Mouse (Mus musculus): ENCODE measurements around the gene Gm14698.
"Not testable (repeated sequence)": the region's sequence is repeated elsewhere in the genome, so short reads cannot be mapped to it uniquely, and the experiment has no call there.

The Gm14698 gene

DNA sequence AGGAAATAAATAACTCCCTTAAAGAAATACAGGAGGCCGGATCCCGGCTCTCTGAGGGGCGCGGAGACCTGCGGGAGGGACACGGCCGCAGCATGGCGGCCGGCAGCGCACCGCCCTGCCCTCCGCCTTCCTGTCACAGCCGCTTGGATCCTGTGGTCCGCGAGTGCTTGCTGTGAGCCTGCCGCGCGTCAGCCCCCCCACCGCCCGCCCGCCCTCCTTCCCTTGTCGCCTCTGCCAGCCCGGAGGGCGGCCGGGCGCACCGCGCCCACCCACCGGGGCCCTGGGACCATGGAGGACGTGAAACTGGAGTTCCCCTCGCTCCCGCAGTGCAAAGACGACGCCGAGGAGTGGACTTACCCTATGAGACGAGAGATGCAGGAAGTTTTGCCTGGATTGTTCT, at the start of gene Gm14698:
TSS of gene Gm14698 (plus strand) at position 35 of the 400 bp plus-strand sequence.
- DNase-seq, result not testable (repeated sequence)

DNA sequence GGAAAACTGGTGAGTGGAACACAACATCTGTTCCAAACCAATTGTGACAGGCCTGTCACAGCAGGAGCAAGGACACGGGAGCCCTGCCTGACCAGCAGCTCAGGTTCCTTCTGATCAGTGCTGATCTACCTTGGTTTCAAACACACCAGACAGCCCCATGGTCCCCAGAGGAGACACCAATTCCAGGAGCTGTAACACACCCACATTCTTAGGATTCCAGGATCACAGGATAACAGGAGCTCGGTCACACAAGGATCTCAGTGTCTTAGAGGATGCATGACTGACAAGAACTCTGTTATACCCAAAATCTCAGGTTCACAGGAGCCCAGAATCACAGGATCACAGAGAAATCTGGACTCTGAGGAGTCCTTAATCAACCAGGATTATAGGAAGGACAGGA, 444 bp upstream of the Gm14698 start:
- DNase-seq, result not testable (repeated sequence)

DNA sequence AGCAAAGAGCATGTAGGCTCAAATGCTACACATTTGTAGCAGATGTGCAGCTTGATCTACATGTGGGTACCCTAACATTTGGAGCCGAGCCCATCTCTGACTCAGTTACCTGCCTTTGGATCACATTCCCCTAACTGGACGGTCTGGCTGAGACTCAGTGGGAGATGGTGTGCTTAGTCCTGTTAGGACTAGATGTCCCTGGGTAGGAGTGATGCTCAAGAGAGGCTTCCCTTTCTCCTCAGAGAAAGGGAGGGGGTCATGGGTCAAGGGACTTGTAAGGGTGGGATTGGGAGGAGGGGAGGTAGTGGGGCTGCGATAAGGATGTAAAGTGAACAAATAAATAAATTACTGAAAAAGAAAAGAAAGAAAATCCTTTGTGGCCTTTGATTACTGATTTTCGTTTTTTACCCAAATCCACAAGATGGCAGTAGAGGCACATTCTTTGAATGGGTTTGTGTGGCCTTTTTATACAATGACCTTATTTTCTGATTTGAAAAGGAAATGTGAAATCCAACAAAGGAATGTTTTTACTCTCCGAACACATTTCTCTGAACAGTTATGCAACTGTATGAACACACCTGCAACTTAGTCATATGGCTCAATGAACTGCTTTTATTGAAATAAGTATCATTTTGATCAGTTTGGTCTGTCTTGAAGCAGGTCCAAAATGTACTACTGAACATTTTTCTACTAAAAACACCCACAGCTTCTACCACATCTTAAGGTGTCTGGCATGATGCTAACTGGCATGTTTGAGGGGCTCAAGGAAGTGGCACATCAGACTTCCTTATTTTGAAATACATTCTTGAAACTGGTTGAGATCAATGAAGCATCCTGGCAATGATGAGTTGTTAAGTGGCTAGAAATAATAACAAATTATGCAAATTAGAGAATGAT, 18.9 kb downstream of the Gm14698 start:
- no peak for DNase-seq

DNA sequence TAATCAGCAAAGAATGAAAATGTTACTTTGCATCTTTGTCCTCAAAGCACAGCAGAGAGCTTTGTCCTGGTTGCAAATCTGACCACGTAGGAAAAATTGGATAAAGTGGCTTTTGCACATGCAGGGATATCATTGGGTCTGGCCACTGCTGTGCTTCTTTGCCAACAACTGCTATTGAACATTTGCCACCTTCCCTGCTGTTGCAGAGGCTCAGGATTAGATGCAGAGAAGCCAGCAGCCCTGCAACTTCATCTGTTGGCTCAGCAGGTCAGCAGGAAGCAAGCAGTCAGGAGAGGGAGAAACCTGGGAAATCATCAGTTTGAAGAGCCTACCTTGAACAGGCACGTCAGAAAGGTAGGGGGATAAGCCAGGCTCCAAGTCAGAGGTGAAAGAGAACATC, 44.3 kb downstream of the Gm14698 start:
- no peak for DNase-seq

Data from thymus, adult 18-20 months (tissue).